Mouse (Mus musculus) hindbrain, embryonic 16.5 days (tissue): ENCODE results near the gene Olfr1018. TPM values are rescaled to one million over a fixed set of nuclear protein-coding genes. Genes with fewer than 3 reads are reported as not detected.

Experiments used
- ATAC-seq: fragments of 200-750 bp; cut with Nextera tagmentation; 2 replicates; pipeline ENCODE4 v1.8.0; 2017; ENCODE audit warnings: moderate TSS enrichment, moderate library complexity
- H3K27ac ChIP-seq: fragments of 300-500 bp; sonication (generic); 2 replicates; pipeline ENCODE4 v1.5.1; 2014; ENCODE audit warnings: low read depth, mild to moderate bottlenecking, control low read depth, low read length, moderate library complexity
- H3K27me3 ChIP-seq: fragments of 300-500 bp; sonication (generic); replicated peaks from 2 replicates; pipeline ENCODE4 v1.6.1; 2014; ENCODE audit warnings: low read length; ENCODE audit not compliant: control insufficient read depth, insufficient read depth
- H3K36me3 ChIP-seq: fragments of 300-500 bp; sonication (generic); 2 replicates; pipeline ENCODE4 v1.6.1; 2014; ENCODE audit warnings: mild to moderate bottlenecking, low read length, moderate library complexity, mixed read lengths; ENCODE audit not compliant: control insufficient read depth, insufficient read depth
- H3K4me1 ChIP-seq: fragments of 300-500 bp; sonication (generic); 2 replicates; pipeline ENCODE4 v1.6.1; 2014; ENCODE audit warnings: low read depth, low read length; ENCODE audit not compliant: control insufficient read depth, insufficient read depth
- H3K4me2 ChIP-seq: fragments of 300-500 bp; sonication (generic); 2 replicates; pipeline ENCODE4 v1.6.1; 2014; ENCODE audit warnings: mild to moderate bottlenecking, low read length, control low read depth, moderate library complexity
- H3K4me3 ChIP-seq: fragments of 300-500 bp; sonication (generic); 2 replicates; pipeline ENCODE4 v1.5.1; 2014; ENCODE audit warnings: mild to moderate bottlenecking, low read length, control low read depth, moderate library complexity
- H3K9ac ChIP-seq: fragments of 300-500 bp; sonication (generic); 2 replicates; pipeline ENCODE4 v1.6.1; 2014; ENCODE audit warnings: low read depth, mild to moderate bottlenecking, control low read depth, low read length, moderate library complexity
- H3K9me3 ChIP-seq: fragments of 300-500 bp; sonication (generic); 2 replicates; pipeline ENCODE4 v1.6.1; 2014; ENCODE audit warnings: mild to moderate bottlenecking, low read length, moderate library complexity; ENCODE audit not compliant: control insufficient read depth
- WGBS: fragments of 180-500 bp; shearing (Covaris S2); extraction: QIAGEN DNeasy Blood & Tissue Kit; methylation state at CpG from one replicate; pipeline ENCODE4 v1.1.7; 2014; 5-methylcytosine and 5-hydroxymethylcytosine counted together
- polyA plus RNA-seq: library from polyadenylated mRNA; unstranded; fragments of >200 nt; fragmentation: Nextera tagmentation; extraction: Ambion mirVana; gene quantifications from 2 replicates; pipeline ENCODE4 v1.2.1, GENCODE M21; 2015

The Olfr1018 gene
- not detected in 2 replicates for polyA plus RNA-seq

DNA sequence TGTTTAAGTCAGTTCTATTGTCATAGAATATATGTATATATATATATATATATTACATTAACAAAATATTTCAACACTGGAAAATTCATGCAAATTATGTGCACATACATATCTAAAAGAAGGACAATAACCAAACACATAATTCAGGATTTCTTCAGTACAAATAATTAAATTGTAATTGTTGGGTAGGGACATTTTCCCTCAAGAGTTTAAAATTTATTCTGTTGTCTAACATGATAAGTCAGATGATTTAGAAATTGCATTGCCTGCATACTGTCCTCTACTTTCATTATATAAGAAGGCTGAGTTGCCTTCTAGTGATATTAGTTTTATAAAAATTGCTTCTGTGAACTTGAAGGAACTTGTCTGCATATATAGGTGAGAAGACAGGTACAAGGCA, at the start of gene Olfr1018:
Gene Olfr1018, plus strand, starts transcription at position 301 of the 400 bp plus-strand sequence.
- Histone ChIP-seq H3K4me1 (no peaks in the 10 kb centered on the region), H3K4me3 (no peak within 1 kb of the TSS), H3K36me3 (no peaks in the 10 kb centered on the region), H3K27ac (no peak within 1 kb of the TSS), H3K27me3 (no peaks in the 10 kb centered on the region), H3K4me2 (no peak within 1 kb of the TSS), H3K9me3 (no peaks in the 10 kb centered on the region), H3K9ac (no peak within 1 kb of the TSS)
- ATAC-seq: no peak

DNA sequence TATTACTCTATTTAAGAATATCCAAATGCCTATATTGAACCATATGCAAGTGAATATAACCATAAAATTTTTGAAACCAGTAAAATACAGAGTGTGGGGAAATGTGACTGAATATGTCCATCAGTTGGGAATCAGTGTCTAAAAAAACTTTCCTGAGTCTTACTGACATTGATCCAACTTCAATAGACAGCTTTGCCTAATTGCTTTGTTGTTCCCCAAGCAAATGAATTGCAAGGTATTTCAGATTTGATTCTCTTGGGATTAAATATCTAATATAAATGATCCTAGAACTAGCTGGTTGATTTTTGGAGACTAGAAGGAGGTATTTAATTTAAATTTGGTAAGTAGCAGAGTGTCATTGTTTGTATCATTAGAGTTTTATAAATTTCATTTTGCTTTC, 45.9 kb upstream of the Olfr1018 start, which contains the start of gene Olfr1014:
Gene Olfr1014, plus strand, starts transcription at position 301 of the 400 bp plus-strand sequence.
- Histone ChIP-seq H3K4me3 (no peak within 1 kb of the TSS), H3K9ac (no peak within 1 kb of the TSS), H3K36me3 (no peaks in the 10 kb centered on the region), H3K4me1 (no peaks in the 10 kb centered on the region), H3K4me2 (no peak within 1 kb of the TSS), H3K27me3 (no peaks in the 10 kb centered on the region), H3K27ac (no peak within 1 kb of the TSS), H3K9me3 (no peaks in the 10 kb centered on the region)
- no peak for ATAC-seq

DNA sequence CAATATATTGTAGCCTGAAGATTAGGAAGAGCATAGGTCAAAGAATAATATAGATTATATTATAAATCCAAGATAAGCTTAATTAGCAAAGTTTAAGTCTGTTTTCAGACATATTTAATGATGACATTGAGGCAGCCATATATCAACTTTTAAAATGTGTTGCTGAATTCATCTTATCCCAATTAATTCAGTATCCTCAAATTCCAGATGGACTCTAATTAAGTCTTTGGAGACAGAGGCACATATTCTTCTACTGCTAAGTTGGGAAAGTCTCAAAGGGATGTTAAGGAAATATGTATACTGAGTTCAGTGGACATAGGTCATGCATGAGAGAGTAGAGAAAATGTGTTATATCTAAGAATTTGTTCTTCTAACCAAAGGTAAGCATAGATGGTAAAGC, 36.6 kb upstream of the Olfr1018 start, which contains the start of gene Olfr1015:
Gene Olfr1015, plus strand, starts transcription at position 301 of the 400 bp plus-strand sequence.
- no peaks in the 10 kb centered on the region for H3K36me3 ChIP-seq
- H3K27me3 ChIP-seq: no peaks in the 10 kb centered on the region

DNA sequence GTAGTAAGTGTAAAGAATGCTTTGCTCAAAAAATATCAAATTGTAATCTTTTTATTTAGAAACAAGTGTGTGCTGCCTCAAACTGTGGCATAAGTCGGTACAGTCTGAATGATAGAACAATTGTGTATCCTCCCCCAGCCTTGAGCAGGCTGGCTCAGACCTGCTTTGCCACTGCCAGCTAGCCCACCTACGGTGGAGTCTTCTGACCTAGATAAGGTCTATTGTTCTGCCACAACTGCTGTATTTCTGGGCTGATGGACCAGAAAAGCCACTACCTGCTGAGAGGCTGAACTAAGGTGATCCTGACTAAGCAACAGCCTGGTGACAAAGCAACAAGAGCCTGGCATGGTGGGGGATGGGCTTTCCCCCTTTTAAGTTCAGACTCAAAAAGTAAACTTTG, 25.9 kb upstream of the Olfr1018 start:
- no peak for ATAC-seq
- H3K4me2 ChIP-seq: no peak overlapping the region
- no peaks in the 10 kb centered on the region for H3K27me3 ChIP-seq
- no peak overlapping the region for H3K27ac ChIP-seq
- WGBS: 20% methylated on average over 2 of the region's 2 CpGs
- no peaks in the 10 kb centered on the region for H3K9me3 ChIP-seq
- H3K4me3 ChIP-seq: no peak overlapping the region
- H3K4me1 ChIP-seq: no peaks in the 10 kb centered on the region
- no peaks in the 10 kb centered on the region for H3K36me3 ChIP-seq
- H3K9ac ChIP-seq: no peak overlapping the region

More for the DNA sequence above, 36.6 kb upstream of the Olfr1018 start, which contains the start of gene Olfr1015:
- Histone ChIP-seq H3K9ac (no peak within 1 kb of the TSS), H3K4me1 (no peaks in the 10 kb centered on the region), H3K4me2 (no peak within 1 kb of the TSS), H3K4me3 (no peak within 1 kb of the TSS), H3K9me3 (no peaks in the 10 kb centered on the region), H3K27ac (no peak within 1 kb of the TSS)
- ATAC-seq: no peak

DNA sequence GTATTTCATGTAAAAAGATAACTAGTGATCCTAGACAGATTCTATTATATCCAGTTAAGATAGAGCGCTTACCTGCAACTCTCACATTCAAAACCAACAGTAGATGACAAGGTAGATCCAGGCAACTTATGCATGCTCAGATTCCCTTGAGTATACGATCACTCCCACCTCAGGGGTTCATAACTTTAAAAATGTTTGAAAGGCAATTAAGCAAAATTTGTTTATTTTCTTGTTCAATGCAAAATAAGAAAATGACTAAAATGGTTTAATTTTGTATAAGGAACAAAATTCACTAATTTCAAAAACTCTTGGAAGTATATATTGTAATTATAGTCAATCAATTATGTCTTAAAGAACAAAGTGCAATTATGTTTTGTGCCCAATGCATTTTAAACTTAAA, 15.8 kb upstream of the Olfr1018 start, which contains the start of gene Olfr1016:
Gene Olfr1016, minus strand, starts transcription at position 101 of the 400 bp plus-strand sequence.
- no peak within 1 kb of the TSS for H3K9ac ChIP-seq
- H3K4me2 ChIP-seq: no peak within 1 kb of the TSS
- H3K9me3 ChIP-seq: no peaks in the 10 kb centered on the region
- no peaks in the 10 kb centered on the region for H3K36me3 ChIP-seq
- ATAC-seq: no peak
- H3K4me1 ChIP-seq: no peaks in the 10 kb centered on the region
- no peak within 1 kb of the TSS for H3K4me3 ChIP-seq
- H3K27me3 ChIP-seq: no peaks in the 10 kb centered on the region
- H3K27ac ChIP-seq: no peak within 1 kb of the TSS
- 92% methylated on average over 2 of the region's 2 CpGs for WGBS

DNA sequence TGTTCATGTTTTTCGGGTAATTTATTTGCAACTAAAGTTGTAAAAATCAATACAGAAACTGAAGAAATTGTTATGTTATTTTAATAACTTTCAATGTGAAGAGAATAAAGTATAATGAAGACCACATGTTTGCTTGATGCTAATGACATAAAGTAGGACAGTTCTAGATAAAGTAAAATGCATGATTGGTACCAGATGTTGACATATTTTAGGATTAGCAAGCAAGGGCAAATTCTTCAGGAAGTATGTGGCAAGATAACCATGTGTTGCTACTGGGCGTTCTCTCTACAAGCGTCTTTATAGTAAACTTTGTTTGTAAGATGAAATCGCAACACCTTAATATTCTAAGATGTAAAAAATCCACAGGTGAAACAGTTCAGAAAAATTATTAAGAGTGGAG, 13.8 kb upstream of the Olfr1018 start:
- Histone ChIP-seq H3K9ac (no peak overlapping the region), H3K27me3 (no peaks in the 10 kb centered on the region), H3K4me2 (no peak overlapping the region), H3K36me3 (no peaks in the 10 kb centered on the region), H3K27ac (no peak overlapping the region), H3K4me1 (no peaks in the 10 kb centered on the region), H3K4me3 (no peak overlapping the region), H3K9me3 (no peaks in the 10 kb centered on the region)
- no peak for ATAC-seq
- 90% methylated on average over 4 of the region's 4 CpGs for WGBS

DNA sequence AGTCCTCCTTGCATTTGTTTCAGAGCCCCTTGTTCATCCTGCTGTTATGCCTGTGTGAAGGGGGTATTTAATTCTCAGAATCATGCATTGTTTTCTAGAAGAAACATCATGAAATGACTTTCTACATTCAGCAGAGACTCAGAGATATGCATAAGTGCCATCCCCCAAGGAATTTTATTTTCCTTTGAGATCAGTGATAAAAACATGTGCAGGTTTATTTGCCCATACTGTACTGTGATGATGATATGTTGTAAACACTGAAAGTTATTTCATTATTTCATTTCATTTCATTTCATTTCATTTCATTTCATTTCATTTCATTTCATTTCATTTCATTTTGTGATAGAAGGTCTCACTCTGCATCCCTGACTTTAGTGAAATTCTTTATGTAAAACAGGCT, 27.1 kb downstream of the Olfr1018 start, which contains the start of gene Olfr1019:
Gene Olfr1019, minus strand, starts transcription at position 101 of the 400 bp plus-strand sequence.
- Histone ChIP-seq H3K36me3 (no peaks in the 10 kb centered on the region), H3K9ac (no peak within 1 kb of the TSS), H3K4me2 (no peak within 1 kb of the TSS), H3K9me3 (no peaks in the 10 kb centered on the region), H3K4me1 (no peaks in the 10 kb centered on the region), H3K4me3 (no peak within 1 kb of the TSS), H3K27me3 (no peaks in the 10 kb centered on the region), H3K27ac (no peak within 1 kb of the TSS)
- no peak for ATAC-seq

DNA sequence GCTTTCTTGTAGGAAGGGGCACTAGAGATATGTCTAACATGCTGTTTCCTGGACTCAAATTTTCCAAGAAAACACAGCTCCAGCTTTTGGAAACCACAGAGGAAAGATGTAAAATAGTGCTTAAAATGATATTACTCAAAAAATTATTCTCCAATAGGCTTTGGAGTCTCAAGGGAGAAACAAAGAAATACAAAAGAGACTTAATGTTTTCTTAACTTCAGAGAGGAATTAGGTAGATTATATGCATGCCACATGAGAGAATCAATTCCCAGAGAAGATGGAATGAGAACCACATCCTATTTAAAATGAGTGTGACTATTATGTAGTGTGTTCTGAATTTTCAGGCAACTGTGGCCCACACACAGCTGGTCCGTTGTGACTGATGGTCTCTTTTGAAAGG, 28.5 kb downstream of the Olfr1018 start, which contains the start of gene Olfr1020:
Gene Olfr1020, plus strand, starts transcription at position 301 of the 400 bp plus-strand sequence.
- no peaks in the 10 kb centered on the region for H3K27me3 ChIP-seq
- ATAC-seq: no peak
- 86% methylated on average over 1 of the region's 1 CpGs for WGBS
- no peaks in the 10 kb centered on the region for H3K36me3 ChIP-seq
- H3K4me1 ChIP-seq: no peaks in the 10 kb centered on the region
- H3K9ac ChIP-seq: no peak within 1 kb of the TSS
- no peak within 1 kb of the TSS for H3K4me2 ChIP-seq
- H3K27ac ChIP-seq: no peak within 1 kb of the TSS
- H3K9me3 ChIP-seq: no peaks in the 10 kb centered on the region
- H3K4me3 ChIP-seq: no peak within 1 kb of the TSS

DNA sequence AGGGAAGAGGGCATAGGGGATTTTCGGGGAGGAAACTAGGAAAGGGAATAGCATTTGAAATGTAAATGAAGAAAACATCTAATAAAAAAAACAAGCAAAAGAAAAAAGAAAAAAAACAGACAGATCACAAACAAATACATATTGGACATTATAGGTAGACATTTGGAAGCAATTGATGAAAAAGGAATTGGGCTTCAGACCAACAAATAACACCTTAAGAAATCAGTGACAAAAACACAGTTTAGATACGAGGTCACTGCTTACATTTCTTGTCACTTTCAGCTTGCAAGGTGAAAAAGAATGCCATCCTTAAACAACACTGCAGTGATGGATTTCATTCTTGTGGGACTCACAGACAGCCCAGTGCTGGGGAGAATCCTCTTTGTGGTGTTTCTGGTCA, 50.0 kb downstream of the Olfr1018 start, which contains the start of gene Olfr1022:
Gene Olfr1022, plus strand, starts transcription at position 301 of the 400 bp plus-strand sequence.
- ATAC-seq: no peak
- Histone ChIP-seq H3K9me3 (no peaks in the 10 kb centered on the region), H3K4me2 (no peak within 1 kb of the TSS), H3K27ac (no peak within 1 kb of the TSS), H3K36me3 (no peaks in the 10 kb centered on the region), H3K4me1 (no peaks in the 10 kb centered on the region), H3K4me3 (no peak within 1 kb of the TSS), H3K9ac (no peak within 1 kb of the TSS), H3K27me3 (no peaks in the 10 kb centered on the region)
- 59% methylated on average over 2 of the region's 2 CpGs for WGBS
